Mouse (Mus musculus) kidney, postnatal 0 days (tissue): ENCODE measurements at regions not wholly inside any gene's neighbourhood (a gene's known extent, or its start where the extent isn't known, plus 50 kb on each side); places are given as distances from the start of the nearest gene placed in this dataset.

Source experiments
- ATAC-seq: fragments of 200-750 bp; cut with Nextera tagmentation; replicated peaks from 2 replicates; pipeline ENCODE4 v1.8.0; 2017; ENCODE audit warnings: low read depth, moderate number of reproducible peaks, moderate TSS enrichment, moderate library complexity; ENCODE audit not compliant: low FRiP score
- DNase-seq: peaks from one replicate; pipeline ENCODE4 v3.0.0-alpha.2; 2016; ENCODE audit warnings: low spot score
- H3K27ac ChIP-seq: fragments of 300-500 bp; sonication (generic); 2 replicates; pipeline ENCODE4 v1.5.1; 2014; ENCODE audit warnings: mild to moderate bottlenecking
- H3K27me3 ChIP-seq: fragments of 300-500 bp; sonication (generic); 2 replicates; pipeline ENCODE4 v1.6.1; 2014; ENCODE audit warnings: low read length, mixed read lengths; ENCODE audit not compliant: insufficient read depth
- H3K36me3 ChIP-seq: fragments of 300-500 bp; sonication (generic); 2 replicates; pipeline ENCODE4 v1.6.1; 2014; ENCODE audit warnings: low read length, mixed read lengths; ENCODE audit not compliant: insufficient read depth
- H3K4me1 ChIP-seq: fragments of 300-500 bp; sonication (generic); replicated peaks from 2 replicates; pipeline ENCODE4 v1.6.1; 2014; ENCODE audit warnings: antibody characterized with exemption, low read length, mixed read lengths; ENCODE audit not compliant: insufficient read depth
- H3K4me2 ChIP-seq: fragments of 300-500 bp; sonication (generic); 2 replicates; pipeline ENCODE4 v1.6.1; 2014; ENCODE audit warnings: mild to moderate bottlenecking, low read length, moderate library complexity, mixed read lengths
- H3K4me3 ChIP-seq: fragments of 300-500 bp; sonication (generic); replicated peaks from 2 replicates; pipeline ENCODE4 v1.5.1; 2014; ENCODE audit warnings: low read depth, low read length
- H3K9ac ChIP-seq: fragments of 300-500 bp; sonication (generic); 2 replicates; pipeline ENCODE4 v1.6.1; 2014; ENCODE audit warnings: low read depth, low read length
- H3K9me3 ChIP-seq: fragments of 300-500 bp; sonication (generic); replicated peaks from 2 replicates; pipeline ENCODE4 v1.6.1; 2016; ENCODE audit warnings: low read length, inconsistent platforms, mixed read lengths
- CTCF ChIP-seq: IDR thresholded peaks from 2 replicates; pipeline ENCODE4 v1.5.1; 2016; ENCODE audit warnings: antibody characterized with exemption, low read depth, mild to moderate bottlenecking, moderate library complexity
- WGBS: fragments of 180-500 bp; shearing (Covaris S2); extraction: QIAGEN DNeasy Blood & Tissue Kit; methylation state at CpG from one replicate; pipeline ENCODE4 v1.1.7; 2014; 5-methylcytosine and 5-hydroxymethylcytosine counted together

- H3K9ac ChIP-seq = no peak overlapping the region
- no peak overlapping the region for H3K4me2 ChIP-seq
- no peaks in the 10 kb centered on the region for H3K4me1 ChIP-seq
- TF ChIP-seq CTCF = no peak
- ATAC-seq (no peak), DNase-seq (no peak)
- no peaks in the 10 kb centered on the region for H3K27me3 ChIP-seq
- no peaks in the 10 kb centered on the region for H3K9me3 ChIP-seq
- no peak overlapping the region for H3K27ac ChIP-seq
- no peak overlapping the region for H3K4me3 ChIP-seq
- H3K36me3 ChIP-seq = no peaks in the 10 kb centered on the region
Measured at GRCm38 (mm10) chr12:32434506-32435002, 56.0 kb downstream of the Ccdc71l start.

GRCm38 (mm10) chr12:32435126-32435525 is 56.6 kb downstream of the Ccdc71l start:
- no peak overlapping the region for H3K4me3 ChIP-seq
- ATAC-seq = no peak
- H3K9me3 ChIP-seq = no peaks in the 10 kb centered on the region
- no peaks in the 10 kb centered on the region for H3K4me1 ChIP-seq
- H3K27me3 ChIP-seq = no peaks in the 10 kb centered on the region
- peak; percentile 4 for DNase-seq
- no peak overlapping the region for H3K4me2 ChIP-seq
- no peak overlapping the region for H3K9ac ChIP-seq
- WGBS = 49% methylated on average over 1 of the region's 1 CpGs
- no peaks in the 10 kb centered on the region for H3K36me3 ChIP-seq
- H3K27ac ChIP-seq = no peak overlapping the region
- TF ChIP-seq CTCF = no peak

GRCm38 (mm10) chr12:32438209-32438608 is 59.7 kb downstream of the Ccdc71l start:
- H3K27ac ChIP-seq = no peak overlapping the region
- H3K9me3 ChIP-seq = no peaks in the 10 kb centered on the region
- H3K27me3 ChIP-seq = no peaks in the 10 kb centered on the region
- no peak overlapping the region for H3K4me2 ChIP-seq
- ATAC-seq (no peak), DNase-seq (no peak)
- H3K4me1 ChIP-seq = no peaks in the 10 kb centered on the region
- no peak overlapping the region for H3K4me3 ChIP-seq
- no peaks in the 10 kb centered on the region for H3K36me3 ChIP-seq
- TF ChIP-seq CTCF = no peak
- 81% methylated on average over 1 of the region's 1 CpGs for WGBS
- no peak overlapping the region for H3K9ac ChIP-seq

- WGBS = 83% methylated on average over 4 of the region's 4 CpGs
- no peaks in the 10 kb centered on the region for H3K4me1 ChIP-seq
- ATAC-seq = no peak
- no peak overlapping the region for H3K9ac ChIP-seq
- no peaks in the 10 kb centered on the region for H3K36me3 ChIP-seq
- no peaks in the 10 kb centered on the region for H3K27me3 ChIP-seq
- H3K4me3 ChIP-seq = no peak overlapping the region
- H3K4me2 ChIP-seq = no peak overlapping the region
- H3K27ac ChIP-seq = no peak overlapping the region
- no peaks in the 10 kb centered on the region for H3K9me3 ChIP-seq
- TF ChIP-seq CTCF = no peak
- DNase-seq = no peak
Measured at GRCm38 (mm10) chr12:32444770-32445169, 66.3 kb downstream of the Ccdc71l start.

GRCm38 (mm10) chr12:32445874-32446273 is 67.4 kb downstream of the Ccdc71l start:
- H3K27ac ChIP-seq = no peak overlapping the region
- H3K27me3 ChIP-seq = no peaks in the 10 kb centered on the region
- H3K4me3 ChIP-seq = no peak overlapping the region
- no peak for ATAC-seq
- no peak for DNase-seq
- no peaks in the 10 kb centered on the region for H3K36me3 ChIP-seq
- no peaks in the 10 kb centered on the region for H3K4me1 ChIP-seq
- no peaks in the 10 kb centered on the region for H3K9me3 ChIP-seq
- H3K4me2 ChIP-seq = no peak overlapping the region
- no peak for TF ChIP-seq CTCF
- no peak overlapping the region for H3K9ac ChIP-seq

GRCm38 (mm10) chr12:32449373-32449772 is 70.9 kb downstream of the Ccdc71l start:
- H3K4me3 ChIP-seq = no peak overlapping the region
- H3K27ac ChIP-seq = no peak overlapping the region
- TF ChIP-seq CTCF = no peak
- H3K4me2 ChIP-seq = no peak overlapping the region
- no peak overlapping the region for H3K9ac ChIP-seq
- no peaks in the 10 kb centered on the region for H3K36me3 ChIP-seq
- no peaks in the 10 kb centered on the region for H3K9me3 ChIP-seq
- ATAC-seq = no peak
- no peaks in the 10 kb centered on the region for H3K4me1 ChIP-seq
- no peak for DNase-seq
- H3K27me3 ChIP-seq = no peaks in the 10 kb centered on the region

GRCm38 (mm10) chr12:32451226-32451625 is 72.7 kb downstream of the Ccdc71l start:
- DNase-seq (no peak), ATAC-seq (no peak)
- WGBS = 65% methylated on average over 1 of the region's 1 CpGs
- Histone ChIP-seq H3K9ac (no peak overlapping the region), H3K4me1 (no peaks in the 10 kb centered on the region), H3K4me2 (no peak overlapping the region), H3K36me3 (no peaks in the 10 kb centered on the region), H3K9me3 (no peaks in the 10 kb centered on the region), H3K27me3 (no peaks in the 10 kb centered on the region), H3K27ac (no peak overlapping the region), H3K4me3 (no peak overlapping the region)
- TF ChIP-seq CTCF = no peak
